ENCODE assay signal across 20 mouse cellular contexts in the genomic region with DNA sequence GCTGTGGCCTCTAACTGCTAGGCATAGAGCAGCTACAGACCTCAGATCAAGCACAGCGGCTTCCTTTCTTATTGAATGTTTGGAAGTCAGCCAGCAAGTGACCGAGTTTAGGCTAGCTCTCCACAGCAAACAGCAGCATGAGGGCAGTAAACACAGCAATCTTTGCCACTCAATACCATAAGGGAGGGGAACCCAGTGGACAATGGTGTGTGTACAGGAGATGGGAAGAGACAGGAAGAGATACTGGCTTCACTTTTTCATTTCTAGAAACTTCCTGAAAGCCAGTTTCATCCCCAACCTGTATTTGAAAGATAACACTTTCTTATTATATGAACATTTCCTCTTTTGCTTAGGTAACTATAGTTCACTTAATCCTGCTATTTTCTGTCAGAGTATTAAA.
A peak's percentile ranks its signal among the peaks of the same experiment; 100 is the strongest.
DNase-seq lines count a peak whose midpoint lies in the region; ATAC-seq lines count a peak whose summit lies in the region.
"Had no signal": no experiment of that assay in that cellular context is flagged by ENCODE, and none has a peak within 500 bp of the region (broad histone marks: within the 10 kb centered on the region; RNA-seq: fewer than 3 reads in every experiment).

No protein-coding gene starts in this region.

- no peaks in the 10 kb centered on the region for H3K27me3 ChIP-seq in midbrain, embryonic 14.5 days (ENCODE audit: control insufficient read depth, insufficient read depth, low read length)
- H3K27me3 ChIP-seq in midbrain, embryonic 15.5 days (replicated peaks), result no peaks in the 10 kb centered on the region
- H3K27me3 ChIP-seq: liver, embryonic 13.5 days; megakaryocyte, embryonic 14.5 days; neural tube, embryonic 13.5 days had no signal

- H3K4me1 ChIP-seq in midbrain, embryonic 14.5 days (ENCODE audit: control insufficient read depth, insufficient read depth, low read length), result no peaks in the 10 kb centered on the region
- H3K4me1 ChIP-seq in midbrain, embryonic 15.5 days, result no peaks in the 10 kb centered on the region
- H3K4me1 ChIP-seq: heart, embryonic 10.5 days; liver, embryonic 13.5 days; megakaryocyte, embryonic 14.5 days had no signal

- intact Hi-C loops in heart, postnatal 10 days (cut with DNase I), result no loop called here
- intact Hi-C loops in heart, postnatal 25 days (cut with DNase I), result no loop called here

- no peak for ATAC-seq in midbrain, embryonic 14.5 days (ENCODE audit: low FRiP score, low TSS enrichment)
- no peak for ATAC-seq in midbrain, embryonic 15.5 days (replicated peaks)
- ATAC-seq in hematopoietic stem cell, adult 5-6 weeks (replicated peaks in 1 of 2; ENCODE audit: insufficient read depth in 1 of 2, low FRiP score in 2 of 2, low TSS enrichment in 1 of 2, low read depth in 1 of 2, poor library complexity in 2 of 2, severe bottlenecking in 2 of 2), result peak; percentile 61 to 77
- peak; percentile 68 for ATAC-seq in megakaryocyte-erythroid progenitor cell, adult 5-6 weeks (replicated peaks; ENCODE audit: low FRiP score, low TSS enrichment, poor library complexity, severe bottlenecking)

- no peak overlapping the region for H3K4me2 ChIP-seq in midbrain, embryonic 14.5 days (ENCODE audit: low read length)
- H3K4me2 ChIP-seq in midbrain, embryonic 15.5 days, result no peak overlapping the region
- H3K4me2 ChIP-seq: liver, embryonic 13.5 days; neural tube, embryonic 13.5 days had no signal

- no peaks in the 10 kb centered on the region for H3K9me3 ChIP-seq in midbrain, embryonic 14.5 days (ENCODE audit: control insufficient read depth, low read length)
- no peaks in the 10 kb centered on the region for H3K9me3 ChIP-seq in midbrain, embryonic 15.5 days
- H3K9me3 ChIP-seq: heart, embryonic 10.5 days; liver, embryonic 13.5 days; megakaryocyte, embryonic 14.5 days; neural tube, embryonic 13.5 days had no signal

- no peak overlapping the region for H3K27ac ChIP-seq in midbrain, embryonic 14.5 days (replicated peaks; ENCODE audit: low read depth, low read length)
- no peak overlapping the region for H3K27ac ChIP-seq in midbrain, embryonic 15.5 days
- H3K27ac ChIP-seq: heart, embryonic 10.5 days; liver, embryonic 13.5 days; neural tube, embryonic 13.5 days; stomach, postnatal 0 days had no signal

- no peak overlapping the region for H3K9ac ChIP-seq in midbrain, embryonic 14.5 days (replicated peaks; ENCODE audit: low read length)
- no peak overlapping the region for H3K9ac ChIP-seq in midbrain, embryonic 15.5 days
- H3K9ac ChIP-seq: liver, embryonic 13.5 days; neural tube, embryonic 13.5 days had no signal

- WGBS in midbrain, embryonic 14.5 days, result 67% methylated on average over 2 of the region's 2 CpGs
- 67% methylated on average over 2 of the region's 2 CpGs for WGBS in midbrain, embryonic 15.5 days

- no peaks in the 10 kb centered on the region for H3K36me3 ChIP-seq in midbrain, embryonic 14.5 days (ENCODE audit: control insufficient read depth, insufficient read depth, low read length)
- no peaks in the 10 kb centered on the region for H3K36me3 ChIP-seq in midbrain, embryonic 15.5 days (replicated peaks)
- H3K36me3 ChIP-seq: heart, embryonic 10.5 days; liver, embryonic 13.5 days; neural tube, embryonic 13.5 days had no signal

- peak; percentile 3 to 10 for DNase-seq in heart, postnatal 10 days
- DNase-seq in heart, postnatal 25 days (ENCODE audit: low spot score), result no peak
- DNase-seq in midbrain, embryonic 14.5 days, result peak; percentile 43
- no peak for DNase-seq in right cerebral cortex, postnatal 14 days
- DNase-seq in right cerebral cortex, postnatal 10 days (ENCODE audit: low spot score in 2 of 2), result no peak
- DNase-seq: cerebellum, adult 9-10 months; gastrocnemius, postnatal 36 days; heart, postnatal 36 days; kidney, adult 18-20 months; layer of hippocampus, postnatal 36 days; liver, embryonic 13.5 days; right cerebral cortex, postnatal 25 days; thymus, postnatal 25 days had no signal

- no peak overlapping the region for H3K4me3 ChIP-seq in midbrain, embryonic 14.5 days (replicated peaks; ENCODE audit: low read depth, low read length)
- H3K4me3 ChIP-seq in midbrain, embryonic 15.5 days, result no peak overlapping the region
- H3K4me3 ChIP-seq: heart, embryonic 10.5 days; liver, embryonic 13.5 days; megakaryocyte, embryonic 14.5 days; neural tube, embryonic 13.5 days had no signal

Comparison
In these comparisons a context has a peak if more than half of its experiments do, and no peak if none do; other contexts are left out.
1. DNase-seq: peak in heart, postnatal 10 days (2 of 2) and midbrain, embryonic 14.5 days (single experiment); none in heart, postnatal 25 days (single experiment), right cerebral cortex, postnatal 14 days (single experiment) and right cerebral cortex, postnatal 10 days (0 of 2).
2. ATAC-seq: peak in hematopoietic stem cell, adult 5-6 weeks (2 of 2) and megakaryocyte-erythroid progenitor cell, adult 5-6 weeks (single experiment); none in midbrain, embryonic 14.5 days (single experiment) and midbrain, embryonic 15.5 days (single experiment).